Mouse (Mus musculus) embryonic facial prominence, embryonic 12.5 days (tissue): Measurements from ENCODE around the gene Hoxd9. TPM values are rescaled to one million over a fixed set of nuclear protein-coding genes. Genes with fewer than 3 reads are reported as not detected.
A peak's percentile ranks its signal among the peaks of the same experiment; 100 is the strongest.

Experiments
- ATAC-seq: fragments of 200-750 bp; cut with Nextera tagmentation; 2 replicates; pipeline ENCODE4 v1.8.0; 2017; ENCODE audit not compliant: insufficient number of reproducible peaks, insufficient read depth, low FRiP score, low TSS enrichment
- H3K27ac ChIP-seq: fragments of 300-500 bp; sonication (generic); 2 replicates; pipeline ENCODE4 v1.5.1; 2016; ENCODE audit warnings: mild to moderate bottlenecking
- H3K27me3 ChIP-seq: fragments of 300-500 bp; sonication (generic); 2 replicates; pipeline ENCODE4 v1.6.1; 2016; ENCODE audit warnings: mild to moderate bottlenecking, moderate library complexity
- H3K36me3 ChIP-seq: fragments of 300-500 bp; sonication (generic); 2 replicates; pipeline ENCODE4 v1.6.1; 2016; ENCODE audit warnings: mild to moderate bottlenecking
- H3K4me1 ChIP-seq: fragments of 300-500 bp; sonication (generic); 2 replicates; pipeline ENCODE4 v1.6.1; 2016
- H3K4me2 ChIP-seq: fragments of 300-500 bp; sonication (generic); replicated peaks from 2 replicates; pipeline ENCODE4 v1.6.1; 2016; ENCODE audit warnings: mild to moderate bottlenecking, moderate library complexity
- H3K4me3 ChIP-seq: fragments of 300-500 bp; sonication (generic); 2 replicates; pipeline ENCODE4 v1.5.1; 2016; ENCODE audit warnings: mild to moderate bottlenecking
- H3K9ac ChIP-seq: fragments of 300-500 bp; sonication (generic); 2 replicates; pipeline ENCODE4 v1.6.1; 2016; ENCODE audit warnings: mild to moderate bottlenecking, moderate library complexity
- H3K9me3 ChIP-seq: fragments of 300-500 bp; sonication (generic); 2 replicates; pipeline ENCODE4 v1.6.1; 2016; ENCODE audit warnings: mild to moderate bottlenecking, moderate library complexity
- WGBS: fragments of 180-500 bp; shearing (Covaris S2); methylation state at CpG from one replicate; pipeline ENCODE4 v1.1.7; 2016; 5-methylcytosine and 5-hydroxymethylcytosine counted together
- polyA plus RNA-seq: library from polyadenylated mRNA; unstranded; fragments of >200 nt; fragmentation: Nextera tagmentation; extraction: Ambion mirVana; gene quantifications from 2 replicates; pipeline ENCODE4 v1.2.1, GENCODE M21; 2016

Hoxd9 gene
- polyA plus RNA-seq, 1 experiment from 2014 or later, result 0.72 TPM

DNA sequence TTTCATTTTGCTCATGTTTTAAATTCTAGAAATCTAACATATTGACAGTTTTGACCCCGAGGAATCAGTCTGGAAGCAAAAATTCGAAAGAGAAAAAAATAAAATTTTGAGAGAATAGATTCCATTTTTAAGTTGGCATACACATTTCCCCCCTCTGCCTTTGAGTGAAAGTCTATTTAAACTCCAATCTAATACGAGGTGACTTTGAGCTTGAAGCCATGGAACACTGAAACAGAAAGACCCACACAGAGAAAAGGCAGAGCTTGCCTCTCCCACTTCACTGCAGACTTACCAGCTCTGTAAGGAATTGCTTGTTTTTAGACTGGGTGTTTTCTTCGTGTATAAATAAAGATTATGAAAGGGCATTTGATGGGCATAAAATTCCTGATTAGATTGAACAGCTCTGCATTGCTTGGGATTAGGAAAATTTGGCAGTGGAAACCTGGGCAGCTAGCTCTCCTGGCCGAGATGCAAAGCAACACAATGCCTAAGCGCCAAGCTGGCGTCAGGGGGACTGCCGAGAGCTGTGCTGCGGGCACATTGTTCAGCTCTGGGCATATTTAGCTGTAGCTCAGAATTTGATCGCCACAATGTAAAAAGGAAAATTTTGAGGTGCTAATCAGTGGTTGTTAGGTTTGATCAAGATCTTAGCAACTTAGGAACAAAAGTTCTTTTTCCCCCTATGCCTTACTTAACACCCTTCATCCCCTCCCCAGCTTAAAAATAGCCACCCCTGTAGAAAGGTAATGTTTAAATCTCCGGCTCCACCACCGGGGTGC lies 8.5 kb upstream of the Hoxd9 start:
- H3K9me3 ChIP-seq, result no peaks in the 10 kb centered on the region
- no peak for ATAC-seq
- H3K4me3 ChIP-seq, result no peak overlapping the region
- no peak overlapping the region for H3K4me2 ChIP-seq
- no peak overlapping the region for H3K27ac ChIP-seq
- no peak overlapping the region for H3K9ac ChIP-seq
- peaks cover 79% of the 10 kb centered on the region for H3K27me3 ChIP-seq
- no peaks in the 10 kb centered on the region; the same call in 1 of the 2 replicates for H3K4me1 ChIP-seq
- H3K36me3 ChIP-seq, result no peaks in the 10 kb centered on the region
- 3% methylated on average over 12 of the region's 12 CpGs for WGBS

DNA sequence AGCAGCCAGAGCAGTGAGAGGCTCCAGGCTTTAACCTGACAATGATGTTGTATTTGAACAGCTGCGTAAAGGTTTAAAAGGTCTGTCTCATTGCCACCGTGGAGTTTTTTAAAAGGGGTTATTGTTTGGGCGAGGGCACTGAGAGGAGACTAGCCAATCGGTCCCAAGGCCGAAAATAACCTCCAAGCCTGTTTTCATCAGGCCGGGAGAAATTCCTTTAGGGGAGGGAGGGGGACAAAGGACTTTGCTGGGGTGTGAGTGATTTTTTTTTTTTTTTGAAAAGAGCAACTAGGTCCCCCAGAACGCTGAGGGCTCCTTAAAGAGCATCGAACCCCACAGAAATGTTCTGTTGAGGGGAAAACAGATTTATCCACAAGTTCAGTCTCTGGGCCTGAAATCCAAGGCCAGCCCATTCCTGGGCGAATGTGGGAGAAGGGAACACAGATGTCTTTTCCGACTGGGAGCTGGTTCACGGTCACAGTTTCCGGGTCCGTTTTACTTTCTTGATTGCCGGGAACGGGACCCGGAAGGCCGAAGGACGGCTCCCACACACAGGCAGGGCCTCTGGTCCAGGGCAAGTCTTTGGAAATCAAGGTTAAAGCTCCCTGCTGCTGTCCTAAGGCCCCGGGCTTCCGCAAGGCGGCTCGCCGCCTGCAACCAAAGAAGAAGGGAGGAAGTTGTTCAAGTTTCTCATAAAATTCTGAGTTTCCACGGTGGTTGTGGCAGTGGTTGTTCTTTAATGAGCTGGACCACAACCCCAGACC lies 7.8 kb upstream of the Hoxd9 start:
- under 1% methylated on average over 24 of the region's 24 CpGs for WGBS
- Histone ChIP-seq H3K4me2 (no peak overlapping the region), H3K9ac (no peak overlapping the region)

DNA sequence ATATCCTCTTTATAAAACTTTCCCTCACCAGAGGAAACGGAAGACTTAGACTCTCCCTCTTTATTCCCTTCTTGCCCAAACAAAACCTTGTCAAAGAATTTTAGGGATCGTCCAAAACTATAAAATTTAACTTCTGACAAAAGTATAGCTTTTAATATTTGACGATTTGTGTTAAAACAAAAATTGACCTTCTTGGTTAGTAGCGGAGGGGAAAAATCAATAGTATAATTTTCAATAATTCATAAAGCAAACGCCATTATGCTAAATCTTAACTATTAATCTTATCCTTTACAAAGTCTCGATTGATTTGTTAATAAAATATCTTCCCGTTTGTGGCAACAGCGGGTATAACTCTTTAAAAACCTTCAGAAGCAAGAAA lies 7.2 kb upstream of the Hoxd9 start:
- Histone ChIP-seq H3K9me3 (no peaks in the 10 kb centered on the region), H3K4me3 (no peak overlapping the region), H3K4me2 (no peak overlapping the region), H3K9ac (no peak overlapping the region), H3K4me1 (no peaks in the 10 kb centered on the region; the same call in 1 of the 2 replicates), H3K27ac (no peak overlapping the region), H3K36me3 (no peaks in the 10 kb centered on the region), H3K27me3 (peaks cover 79% of the 10 kb centered on the region)
- ATAC-seq, result no peak
- WGBS, result 8% methylated on average over 8 of the region's 8 CpGs

More for the DNA sequence above, 7.8 kb upstream of the Hoxd9 start:
- no peak for ATAC-seq
- H3K27me3 ChIP-seq, result peaks cover 79% of the 10 kb centered on the region
- no peaks in the 10 kb centered on the region for H3K36me3 ChIP-seq
- no peaks in the 10 kb centered on the region; the same call in 1 of the 2 replicates for H3K4me1 ChIP-seq
- no peaks in the 10 kb centered on the region for H3K9me3 ChIP-seq
- no peak overlapping the region for H3K27ac ChIP-seq
- no peak overlapping the region for H3K4me3 ChIP-seq

DNA sequence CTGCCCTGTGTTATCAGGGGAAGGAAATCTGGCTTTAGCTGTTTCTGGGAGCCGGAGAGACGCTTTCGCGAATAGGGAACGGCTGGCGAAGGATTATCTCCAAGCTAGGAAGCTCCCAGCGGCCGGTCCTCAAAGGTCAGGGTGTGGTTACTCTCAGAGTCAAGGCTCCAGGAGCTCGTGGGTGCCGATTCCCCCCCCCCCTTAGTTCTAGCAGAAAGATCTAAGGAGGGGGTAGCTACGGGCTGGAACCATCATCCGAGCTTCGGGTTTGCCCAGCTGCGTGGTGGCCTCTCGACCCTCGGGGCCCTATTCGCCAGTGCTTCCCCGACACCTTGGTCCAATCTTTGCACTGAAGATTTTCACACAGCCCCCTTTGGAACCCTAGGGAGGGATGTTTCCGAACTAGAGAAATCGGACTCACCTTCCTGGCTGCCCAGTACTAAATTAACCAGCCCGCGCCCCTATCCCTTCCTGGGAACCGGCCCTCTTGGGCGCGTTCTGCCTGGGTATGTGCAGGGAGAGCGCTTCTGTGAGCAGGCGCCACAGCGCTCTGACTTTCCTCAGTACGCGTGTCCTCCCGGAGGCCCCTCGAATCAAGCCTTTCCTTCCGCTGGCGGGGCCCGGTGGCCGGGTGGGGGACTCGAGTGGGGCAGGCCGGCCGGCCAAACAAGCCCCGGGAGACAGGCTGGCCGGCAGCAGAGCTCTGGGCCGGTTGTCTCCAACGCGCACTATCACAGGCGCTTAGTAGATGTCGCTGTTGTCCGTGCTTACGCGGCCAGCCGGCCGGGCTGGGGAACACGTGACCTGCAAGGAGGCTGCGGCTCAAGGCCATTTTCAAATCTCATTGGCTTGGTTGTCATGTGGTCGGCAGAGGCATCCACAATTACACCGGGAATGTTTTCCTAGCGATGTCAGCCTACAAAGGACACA lies 6.2 kb upstream of the Hoxd9 start, which contains the start of gene Hoxd10:
Gene Hoxd10, plus strand, starts transcription at position 903 of the 930 bp plus-strand sequence.
- Histone ChIP-seq H3K9me3 (no peaks in the 10 kb centered on the region), H3K27me3 (peaks cover 86% of the 10 kb centered on the region), H3K9ac (no peak within 1 kb of the TSS), H3K27ac (no peak within 1 kb of the TSS), H3K4me1 (no peaks in the 10 kb centered on the region; the same call in 1 of the 2 replicates), H3K4me3 (0 out of 2 replicates have a peak within 1 kb of the TSS, but pooled peaks have one; percentile 9), H3K4me2 (peak within 1 kb of the TSS; percentile 24; the same call in 1 of the 2 replicates), H3K36me3 (no peaks in the 10 kb centered on the region)
- under 1% methylated on average over 56 of the region's 56 CpGs for WGBS
- ATAC-seq, result no peak

DNA sequence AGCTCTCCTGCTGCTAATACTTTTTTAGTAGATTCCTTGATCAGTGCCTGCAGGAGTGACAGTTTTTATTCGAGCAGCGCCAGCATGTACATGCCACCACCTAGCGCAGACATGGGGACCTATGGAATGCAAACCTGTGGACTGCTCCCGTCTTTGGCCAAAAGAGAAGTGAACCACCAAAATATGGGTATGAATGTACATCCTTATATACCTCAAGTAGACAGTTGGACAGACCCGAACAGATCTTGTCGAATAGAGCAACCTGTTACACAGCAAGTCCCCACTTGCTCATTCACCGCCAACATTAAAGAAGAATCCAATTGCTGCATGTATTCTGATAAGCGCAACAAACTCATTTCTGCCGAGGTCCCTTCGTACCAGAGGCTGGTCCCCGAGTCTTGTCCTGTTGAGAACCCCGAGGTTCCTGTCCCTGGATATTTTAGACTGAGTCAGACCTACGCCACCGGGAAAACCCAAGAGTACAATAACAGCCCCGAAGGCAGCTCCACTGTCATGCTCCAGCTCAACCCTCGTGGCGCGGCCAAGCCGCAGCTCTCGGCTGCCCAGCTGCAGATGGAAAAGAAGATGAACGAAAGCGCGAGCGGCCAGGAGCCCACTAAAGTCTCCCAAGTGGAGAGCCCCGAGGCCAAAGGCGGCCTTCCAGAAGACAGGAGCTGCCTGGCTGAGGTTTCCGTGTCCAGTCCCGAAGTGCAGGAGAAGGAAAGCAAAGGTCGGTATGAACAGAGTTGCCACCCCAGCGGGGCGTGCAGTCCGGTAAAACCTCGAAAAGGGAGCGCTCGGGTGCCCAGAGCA lies 5.3 kb upstream of the Hoxd9 start:
- Histone ChIP-seq H3K4me3 (no peak overlapping the region), H3K27me3 (peaks cover 87% of the 10 kb centered on the region), H3K27ac (no peak overlapping the region), H3K4me2 (no peak overlapping the region), H3K9me3 (no peaks in the 10 kb centered on the region), H3K36me3 (no peaks in the 10 kb centered on the region), H3K4me1 (no peaks in the 10 kb centered on the region; the same call in 1 of the 2 replicates), H3K9ac (no peak overlapping the region)
- WGBS, result 4% methylated on average over 35 of the region's 35 CpGs
- ATAC-seq, result no peak

DNA sequence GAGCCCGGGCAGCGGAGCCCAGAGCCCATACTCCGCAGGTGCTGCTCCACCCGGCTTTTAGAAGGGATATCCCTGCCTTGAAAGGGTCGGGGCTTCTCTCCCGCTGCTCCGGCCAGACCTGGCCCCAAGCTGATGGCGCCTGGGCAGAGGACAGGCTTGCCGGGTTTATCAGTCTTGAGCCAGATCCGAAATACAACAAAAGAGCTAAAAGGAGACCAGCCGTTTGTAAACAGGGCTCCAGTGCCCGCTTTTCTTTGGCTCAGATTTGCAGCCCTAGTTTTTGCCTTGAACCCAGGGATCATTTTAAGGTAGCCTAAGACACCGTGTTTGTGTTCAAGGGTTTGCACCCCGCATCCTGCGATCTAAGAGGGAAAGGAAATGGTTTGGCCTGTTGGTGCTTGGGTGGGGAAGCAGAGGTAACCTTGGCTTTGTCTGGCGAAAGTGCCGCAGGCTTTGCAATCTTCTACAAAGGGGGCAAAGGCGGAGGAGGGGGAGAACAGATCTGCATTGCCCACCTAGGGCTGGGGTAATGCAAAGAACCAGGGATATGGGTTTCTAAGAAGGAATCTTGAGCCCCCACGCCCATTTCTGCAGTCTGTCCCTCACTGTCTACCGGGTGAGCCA lies 4.6 kb upstream of the Hoxd9 start:
- H3K4me3 ChIP-seq, result no peak overlapping the region
- peaks cover 87% of the 10 kb centered on the region for H3K27me3 ChIP-seq
- no peak overlapping the region for H3K9ac ChIP-seq
- no peak overlapping the region for H3K4me2 ChIP-seq
- no peaks in the 10 kb centered on the region for H3K9me3 ChIP-seq
- H3K4me1 ChIP-seq, result peaks cover under 1% of the 10 kb centered on the region
- H3K36me3 ChIP-seq, result no peaks in the 10 kb centered on the region
- H3K27ac ChIP-seq, result no peak overlapping the region
- WGBS, result 2% methylated on average over 20 of the region's 20 CpGs
- no peak for ATAC-seq

DNA sequence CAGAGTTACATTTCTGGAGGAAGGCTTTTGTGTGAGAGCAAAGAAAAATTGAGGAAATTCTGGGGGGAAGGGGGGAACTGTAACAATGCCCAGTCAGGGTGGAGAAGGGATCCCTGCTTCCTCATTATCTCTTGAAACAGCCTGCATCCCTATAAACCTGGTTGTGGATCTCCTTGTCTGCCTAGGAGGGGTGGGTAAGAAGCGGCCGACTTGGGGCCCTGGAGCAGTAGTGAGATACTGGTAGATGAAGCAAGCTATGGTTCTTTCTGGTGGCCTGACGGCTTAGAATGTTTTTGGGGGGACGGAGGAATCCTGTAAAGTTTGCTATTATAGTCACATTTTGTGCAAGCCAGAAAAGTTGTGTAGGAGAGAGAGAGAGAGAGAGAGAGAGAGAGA lies 4.1 kb upstream of the Hoxd9 start:
- peaks cover 5% of the 10 kb centered on the region for H3K4me1 ChIP-seq
- WGBS, result 10% methylated on average over 4 of the region's 4 CpGs
- no peak overlapping the region for H3K4me2 ChIP-seq
- no peak overlapping the region for H3K4me3 ChIP-seq
- no peak for ATAC-seq
- no peak overlapping the region for H3K27ac ChIP-seq
- H3K36me3 ChIP-seq, result no peaks in the 10 kb centered on the region
- peaks cover 87% of the 10 kb centered on the region for H3K27me3 ChIP-seq
- no peaks in the 10 kb centered on the region for H3K9me3 ChIP-seq
- no peak overlapping the region for H3K9ac ChIP-seq

DNA sequence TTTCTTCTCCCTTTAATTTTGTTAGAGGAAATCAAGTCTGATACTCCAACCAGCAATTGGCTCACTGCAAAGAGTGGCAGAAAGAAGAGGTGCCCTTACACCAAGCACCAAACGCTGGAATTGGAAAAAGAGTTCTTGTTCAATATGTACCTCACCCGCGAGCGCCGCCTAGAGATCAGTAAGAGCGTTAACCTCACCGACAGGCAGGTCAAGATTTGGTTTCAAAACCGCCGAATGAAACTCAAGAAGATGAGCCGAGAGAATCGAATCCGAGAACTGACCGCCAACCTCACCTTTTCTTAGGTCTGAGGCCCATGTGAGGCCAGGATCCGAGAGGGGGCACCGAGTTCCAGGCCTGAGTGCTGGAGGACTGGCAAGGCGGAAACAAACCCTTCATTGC lies 3.5 kb upstream of the Hoxd9 start:
- no peaks in the 10 kb centered on the region for H3K9me3 ChIP-seq
- no peak overlapping the region for H3K4me2 ChIP-seq
- under 1% methylated on average over 16 of the region's 16 CpGs for WGBS
- H3K4me3 ChIP-seq, result no peak overlapping the region
- no peak for ATAC-seq
- no peak overlapping the region for H3K27ac ChIP-seq
- H3K9ac ChIP-seq, result no peak overlapping the region
- peaks cover 7% of the 10 kb centered on the region for H3K4me1 ChIP-seq
- H3K27me3 ChIP-seq, result peaks cover 89% of the 10 kb centered on the region
- no peaks in the 10 kb centered on the region for H3K36me3 ChIP-seq

DNA sequence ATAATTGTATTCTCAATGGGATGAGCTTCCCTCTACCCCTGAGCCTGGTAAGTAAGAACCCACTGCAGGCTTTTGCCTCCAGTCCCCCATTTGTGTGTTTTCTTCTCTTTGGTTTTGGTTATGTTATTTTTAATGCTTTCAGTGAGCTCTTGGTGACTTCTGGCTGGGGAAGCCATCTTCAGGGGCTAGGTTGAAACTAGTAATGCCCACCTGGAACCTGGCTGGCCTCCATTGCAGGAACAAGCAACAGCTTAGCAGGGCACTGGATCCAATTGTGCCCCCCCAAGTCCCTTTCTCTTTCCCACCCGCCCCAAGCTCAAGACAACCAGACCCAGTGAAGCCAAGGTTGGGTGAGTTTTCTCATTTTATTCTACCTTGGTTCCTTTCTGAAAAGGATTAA lies 2.1 kb upstream of the Hoxd9 start:
- 0% methylated on average over 1 of the region's 1 CpGs for WGBS
- H3K4me3 ChIP-seq, result no peak overlapping the region
- H3K27ac ChIP-seq, result no peak overlapping the region
- H3K9ac ChIP-seq, result no peak overlapping the region
- no peaks in the 10 kb centered on the region for H3K9me3 ChIP-seq
- H3K36me3 ChIP-seq, result no peaks in the 10 kb centered on the region
- no peak for ATAC-seq
- peaks cover 7% of the 10 kb centered on the region for H3K4me1 ChIP-seq
- no peak overlapping the region for H3K4me2 ChIP-seq
- peaks cover 96% of the 10 kb centered on the region for H3K27me3 ChIP-seq

DNA sequence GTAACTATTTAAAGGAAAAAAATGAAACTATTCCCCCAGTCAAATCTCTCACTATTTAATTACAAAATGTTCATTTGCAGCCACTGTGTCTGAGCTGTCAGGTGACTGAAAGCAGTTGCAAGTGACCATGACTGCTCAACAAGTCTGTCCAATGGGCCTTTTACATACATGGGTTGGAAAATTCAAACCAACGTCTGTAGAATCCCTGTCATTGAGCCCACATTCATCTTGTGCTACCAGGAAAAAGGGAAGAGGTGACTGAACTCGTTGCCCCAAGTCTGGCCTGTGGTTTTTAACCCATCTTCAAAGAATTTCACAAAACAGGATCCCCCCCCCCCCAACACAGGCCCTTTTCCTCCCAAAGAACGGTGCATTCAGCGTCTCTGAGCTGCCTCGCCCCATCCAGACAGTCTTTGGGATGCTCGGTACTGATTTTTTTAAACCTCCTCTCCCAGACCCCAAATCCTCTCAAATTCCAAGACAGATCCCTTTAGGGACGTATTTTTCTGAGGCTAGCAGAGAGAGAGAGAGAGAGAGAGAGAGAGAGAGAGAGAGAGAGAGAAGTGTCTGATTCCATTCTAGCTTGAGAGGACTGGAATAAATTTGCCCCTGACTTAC lies 1.6 kb upstream of the Hoxd9 start:
- no peak overlapping the region for H3K27ac ChIP-seq
- no peak overlapping the region for H3K4me2 ChIP-seq
- H3K9ac ChIP-seq, result no peak overlapping the region
- 2% methylated on average over 7 of the region's 7 CpGs for WGBS
- no peaks in the 10 kb centered on the region for H3K9me3 ChIP-seq
- no peak overlapping the region for H3K4me3 ChIP-seq
- no peaks in the 10 kb centered on the region for H3K36me3 ChIP-seq
- peaks cover 100% of the 10 kb centered on the region for H3K27me3 ChIP-seq
- peaks cover 7% of the 10 kb centered on the region for H3K4me1 ChIP-seq
- no peak for ATAC-seq
